Comparison of ENCODE assay signal across 7 mouse cellular contexts in genomic region chr15:102471295-102471645, GRCm38 (mm10). TPM values are rescaled to one million over a fixed set of nuclear protein-coding genes. Genes with fewer than 3 reads are reported as not detected.
A peak's percentile ranks its signal among the peaks of the same experiment; 100 is the strongest.
DNase-seq lines count a peak whose midpoint lies in the region; ATAC-seq lines count a peak whose summit lies in the region.

No protein-coding gene starts in this region.

- H3K9me3 ChIP-seq in megakaryocyte, embryonic 14.5 days = no peaks in the 10 kb centered on the region
- H3K9me3 ChIP-seq in forebrain, embryonic 11.5 days (ENCODE audit: control insufficient read depth, low read length) = no peaks in the 10 kb centered on the region
- H3K9me3 ChIP-seq in limb, embryonic 12.5 days = no peaks in the 10 kb centered on the region
- no peaks in the 10 kb centered on the region for H3K9me3 ChIP-seq in stomach, embryonic 14.5 days (ENCODE audit: control insufficient read depth, low read depth, low read length)

- WGBS in forebrain, embryonic 11.5 days = 1% methylated on average over 10 of the region's 10 CpGs
- 3% methylated on average over 10 of the region's 10 CpGs for WGBS in limb, embryonic 12.5 days
- under 1% methylated on average over 10 of the region's 10 CpGs for WGBS in stomach, embryonic 14.5 days

- peak overlapping the region; percentile 93 for H3K9ac ChIP-seq in forebrain, embryonic 11.5 days (ENCODE audit: low read length)
- peak overlapping the region; percentile 96 for H3K9ac ChIP-seq in limb, embryonic 12.5 days (replicated peaks)
- peak overlapping the region; percentile 81 for H3K9ac ChIP-seq in stomach, embryonic 14.5 days (replicated peaks; ENCODE audit: low read depth, low read length)

- peaks cover 20% of the 10 kb centered on the region for H3K4me1 ChIP-seq in megakaryocyte, embryonic 14.5 days
- H3K4me1 ChIP-seq in forebrain, embryonic 11.5 days (replicated peaks; ENCODE audit: control insufficient read depth, insufficient read depth, low read length) = no peaks in the 10 kb centered on the region
- peaks cover 15% of the 10 kb centered on the region for H3K4me1 ChIP-seq in limb, embryonic 12.5 days (replicated peaks)
- H3K4me1 ChIP-seq in stomach, embryonic 14.5 days (ENCODE audit: control insufficient read depth, insufficient read depth, low read length) = peaks cover 8% of the 10 kb centered on the region; the same call in 1 of the 2 replicates

- DNase-seq in forebrain, embryonic 11.5 days (ENCODE audit: low spot score) = no peak
- DNase-seq in frontal cortex, postnatal 25 days (ENCODE audit: low spot score in 2 of 2) = no peak
- no peak for DNase-seq in T-cell, adult 2 months (ENCODE audit: low spot score)

- peak overlapping the region; percentile 96; the same call in 1 of the 2 replicates for H3K27ac ChIP-seq in forebrain, embryonic 11.5 days (ENCODE audit: low read depth, low read length)
- peak overlapping the region; percentile 99 for H3K27ac ChIP-seq in limb, embryonic 12.5 days
- peak overlapping the region; percentile 98; the same call in 1 of the 2 replicates for H3K27ac ChIP-seq in stomach, embryonic 14.5 days (ENCODE audit: low read length)

- H3K27me3 ChIP-seq in megakaryocyte, embryonic 14.5 days (replicated peaks) = no peaks in the 10 kb centered on the region
- H3K27me3 ChIP-seq in forebrain, embryonic 11.5 days (ENCODE audit: control insufficient read depth, insufficient read depth, low read length) = no peaks in the 10 kb centered on the region
- H3K27me3 ChIP-seq in limb, embryonic 12.5 days = no peaks in the 10 kb centered on the region
- H3K27me3 ChIP-seq in stomach, embryonic 14.5 days (ENCODE audit: control insufficient read depth, insufficient read depth, low read length) = no peaks in the 10 kb centered on the region

- H3K4me2 ChIP-seq in forebrain, embryonic 11.5 days (ENCODE audit: low read depth, low read length, severe bottlenecking) = peak overlapping the region; percentile 58
- peak overlapping the region; percentile 72 for H3K4me2 ChIP-seq in limb, embryonic 12.5 days
- H3K4me2 ChIP-seq in stomach, embryonic 14.5 days (replicated peaks; ENCODE audit: low read depth, low read length) = peak overlapping the region; percentile 77

- ATAC-seq in megakaryocyte, adult 5-6 weeks (ENCODE audit: poor library complexity, severe bottlenecking) = no peak
- ATAC-seq in forebrain, embryonic 11.5 days (replicated peaks; ENCODE audit: low FRiP score) = no peak
- ATAC-seq in limb, embryonic 12.5 days (ENCODE audit: insufficient number of reproducible peaks, insufficient read depth, low FRiP score, low TSS enrichment, low read depth) = no peak; the same call in 1 of the 2 replicates
- no peak for ATAC-seq in stomach, embryonic 14.5 days (ENCODE audit: insufficient number of reproducible peaks, insufficient read depth, low FRiP score, low read depth)

- peak overlapping the region; percentile 95 for H3K4me3 ChIP-seq in megakaryocyte, embryonic 14.5 days (replicated peaks)
- peak overlapping the region; percentile 76 for H3K4me3 ChIP-seq in forebrain, embryonic 11.5 days (ENCODE audit: low read depth, low read length)
- peak overlapping the region; percentile 85 for H3K4me3 ChIP-seq in limb, embryonic 12.5 days (replicated peaks)
- peak overlapping the region; percentile 70 for H3K4me3 ChIP-seq in stomach, embryonic 14.5 days (ENCODE audit: low read depth, low read length)

- H3K36me3 ChIP-seq in megakaryocyte, embryonic 14.5 days (replicated peaks; ENCODE audit: low read length) = peaks cover 66% of the 10 kb centered on the region
- H3K36me3 ChIP-seq in forebrain, embryonic 11.5 days (ENCODE audit: control insufficient read depth, insufficient read depth, low read length) = peaks cover 7% of the 10 kb centered on the region
- peaks cover 33% of the 10 kb centered on the region for H3K36me3 ChIP-seq in limb, embryonic 12.5 days
- peaks cover 28% of the 10 kb centered on the region for H3K36me3 ChIP-seq in stomach, embryonic 14.5 days (ENCODE audit: control insufficient read depth, insufficient read depth, low read length)

RNA-seq across cellular contexts. Expression of gene Pcbp2, which starts 0.9 kb away (rescaled TPM):
- 254 and 404 TPM in 2 replicates for polyA plus RNA-seq in megakaryocyte, embryonic 14.5 days (2012; ENCODE audit: insufficient read depth, low replicate concordance)
- 705 and 801 TPM in 2 replicates for total RNA-seq in megakaryocyte, adult 5-6 weeks (2015)
- total RNA-seq in megakaryocyte, adult 5-6 weeks (2017) = 156 and 205 TPM in 2 replicates
- polyA plus RNA-seq in forebrain, embryonic 11.5 days (2014; fragmentation: Nextera tagmentation; extraction: Ambion mirVana) = 236 and 247 TPM in 2 replicates
- polyA plus RNA-seq in limb, embryonic 12.5 days (2016; fragmentation: Nextera tagmentation; extraction: Ambion mirVana) = 230 and 239 TPM in 2 replicates
- polyA plus RNA-seq in stomach, embryonic 14.5 days (2014; fragmentation: Nextera tagmentation; extraction: Ambion mirVana) = 298 and 302 TPM in 2 replicates

RNA-seq across cellular contexts. Expression of gene Prr13, which starts 12.4 kb away (rescaled TPM):
- polyA plus RNA-seq in megakaryocyte, embryonic 14.5 days (2012; ENCODE audit: insufficient read depth, low replicate concordance) = 978 and 1,945 TPM in 2 replicates
- 306 and 344 TPM in 2 replicates for total RNA-seq in megakaryocyte, adult 5-6 weeks (2015)
- 197 and 215 TPM in 2 replicates for total RNA-seq in megakaryocyte, adult 5-6 weeks (2017)
- polyA plus RNA-seq in forebrain, embryonic 11.5 days (2014; fragmentation: Nextera tagmentation; extraction: Ambion mirVana) = 87.9 and 97.2 TPM in 2 replicates
- 66.1 and 68.1 TPM in 2 replicates for polyA plus RNA-seq in limb, embryonic 12.5 days (2016; fragmentation: Nextera tagmentation; extraction: Ambion mirVana)
- 132 and 138 TPM in 2 replicates for polyA plus RNA-seq in stomach, embryonic 14.5 days (2014; fragmentation: Nextera tagmentation; extraction: Ambion mirVana)

RNA-seq across cellular contexts. Expression of gene Amhr2, which starts 26.1 kb away (rescaled TPM):
- polyA plus RNA-seq in megakaryocyte, embryonic 14.5 days (2012; ENCODE audit: insufficient read depth, low replicate concordance) = 0.37 TPM in 1 of 2 replicates, not detected in the other
- total RNA-seq in megakaryocyte, adult 5-6 weeks (2015) = not detected in 2 replicates
- not detected in 2 replicates for total RNA-seq in megakaryocyte, adult 5-6 weeks (2017)
- polyA plus RNA-seq in forebrain, embryonic 11.5 days (2014; fragmentation: Nextera tagmentation; extraction: Ambion mirVana) = 1.0 TPM in 1 of 2 replicates, not detected in the other
- polyA plus RNA-seq in limb, embryonic 12.5 days (2016; fragmentation: Nextera tagmentation; extraction: Ambion mirVana) = 0.48 TPM in 1 of 2 replicates, not detected in the other
- polyA plus RNA-seq in stomach, embryonic 14.5 days (2014; fragmentation: Nextera tagmentation; extraction: Ambion mirVana) = 0.94 and 1.2 TPM in 2 replicates

RNA-seq across cellular contexts. Expression of gene Gm10337, which starts 32.3 kb away (rescaled TPM):
- polyA plus RNA-seq in megakaryocyte, embryonic 14.5 days (2012; ENCODE audit: insufficient read depth, low replicate concordance) = not detected in 2 replicates
- total RNA-seq in megakaryocyte, adult 5-6 weeks (2015) = not detected in 2 replicates
- not detected in 2 replicates for total RNA-seq in megakaryocyte, adult 5-6 weeks (2017)
- polyA plus RNA-seq in forebrain, embryonic 11.5 days (2014; fragmentation: Nextera tagmentation; extraction: Ambion mirVana) = 15.6 TPM in 1 of 2 replicates, not detected in the other
- polyA plus RNA-seq in limb, embryonic 12.5 days (2016; fragmentation: Nextera tagmentation; extraction: Ambion mirVana) = not detected in 2 replicates
- polyA plus RNA-seq in stomach, embryonic 14.5 days (2014; fragmentation: Nextera tagmentation; extraction: Ambion mirVana) = 4.5 and 7.0 TPM in 2 replicates

RNA-seq across cellular contexts. Expression of gene Map3k12, which starts 45.6 kb away (rescaled TPM):
- polyA plus RNA-seq in megakaryocyte, embryonic 14.5 days (2012; ENCODE audit: insufficient read depth, low replicate concordance) = 2.3 and 5.9 TPM in 2 replicates
- 0.09 and 0.27 TPM in 2 replicates for total RNA-seq in megakaryocyte, adult 5-6 weeks (2015)
- total RNA-seq in megakaryocyte, adult 5-6 weeks (2017) = 0.33 and 0.85 TPM in 2 replicates
- 25.4 and 28.4 TPM in 2 replicates for polyA plus RNA-seq in forebrain, embryonic 11.5 days (2014; fragmentation: Nextera tagmentation; extraction: Ambion mirVana)
- polyA plus RNA-seq in limb, embryonic 12.5 days (2016; fragmentation: Nextera tagmentation; extraction: Ambion mirVana) = 23.8 and 26.6 TPM in 2 replicates
- polyA plus RNA-seq in stomach, embryonic 14.5 days (2014; fragmentation: Nextera tagmentation; extraction: Ambion mirVana) = 18.6 and 20.0 TPM in 2 replicates
